ENCODE assay signal across 22 mouse cellular contexts in genomic region chr14:123966531-123966930, GRCm38 (mm10).
DNase-seq lines count a peak whose midpoint lies in the region; ATAC-seq and TF ChIP-seq lines count a peak whose summit lies in the region.
"Had no signal": no experiment of that assay in that cellular context is flagged by ENCODE, and none has a peak within 500 bp of the region (broad histone marks: within the 10 kb centered on the region; RNA-seq: fewer than 3 reads in every experiment).

No protein-coding gene starts in this region.

- no peaks in the 10 kb centered on the region for H3K36me3 ChIP-seq in forebrain, embryonic 13.5 days (ENCODE audit: poor library complexity, severe bottlenecking)
- no peaks in the 10 kb centered on the region for H3K36me3 ChIP-seq in forebrain, postnatal 0 days (ENCODE audit: insufficient read depth)
- H3K36me3 ChIP-seq in stomach, postnatal 0 days (ENCODE audit: control insufficient read depth, insufficient read depth, low read length) = no peaks in the 10 kb centered on the region
- H3K36me3 ChIP-seq in intestine, embryonic 16.5 days (ENCODE audit: control insufficient read depth, insufficient read depth, low read length) = no peaks in the 10 kb centered on the region
- H3K36me3 ChIP-seq: embryonic facial prominence, embryonic 13.5 days; intestine, embryonic 15.5 days; liver, embryonic 13.5 days; midbrain, embryonic 12.5 days had no signal

- 53% methylated on average over 2 of the region's 2 CpGs for WGBS in forebrain, embryonic 13.5 days
- 49% methylated on average over 2 of the region's 2 CpGs for WGBS in forebrain, postnatal 0 days
- 52% methylated on average over 2 of the region's 2 CpGs for WGBS in stomach, postnatal 0 days
- WGBS in intestine, embryonic 16.5 days = 59% methylated on average over 2 of the region's 2 CpGs

- ATAC-seq in forebrain, embryonic 13.5 days = 0 out of 2 replicates have a peak, but pooled peaks have one; percentile 16
- no peak for ATAC-seq in forebrain, postnatal 0 days
- ATAC-seq in stomach, postnatal 0 days (ENCODE audit: low FRiP score, low TSS enrichment) = no peak
- no peak for ATAC-seq in intestine, embryonic 16.5 days
- ATAC-seq: forebrain, embryonic 16.5 days; intestine, embryonic 15.5 days had no signal

- no peak overlapping the region for H3K4me3 ChIP-seq in forebrain, embryonic 13.5 days
- H3K4me3 ChIP-seq in forebrain, postnatal 0 days (ENCODE audit: low read depth, low read length) = no peak overlapping the region
- H3K4me3 ChIP-seq in stomach, postnatal 0 days (ENCODE audit: low read depth, low read length) = no peak overlapping the region
- no peak overlapping the region for H3K4me3 ChIP-seq in intestine, embryonic 16.5 days (ENCODE audit: low read length)
- H3K4me3 ChIP-seq: embryonic facial prominence, embryonic 13.5 days; intestine, embryonic 15.5 days; liver, embryonic 13.5 days; midbrain, embryonic 12.5 days had no signal

- H3K9ac ChIP-seq in forebrain, embryonic 13.5 days = no peak overlapping the region
- H3K9ac ChIP-seq in forebrain, postnatal 0 days = no peak overlapping the region
- no peak overlapping the region for H3K9ac ChIP-seq in stomach, postnatal 0 days (ENCODE audit: low read length)
- no peak overlapping the region for H3K9ac ChIP-seq in intestine, embryonic 16.5 days (ENCODE audit: low read depth, low read length)
- H3K9ac ChIP-seq: embryonic facial prominence, embryonic 13.5 days; hindbrain, embryonic 14.5 days; intestine, embryonic 15.5 days; liver, embryonic 13.5 days; midbrain, embryonic 12.5 days had no signal

- no peaks in the 10 kb centered on the region for H3K9me3 ChIP-seq in forebrain, embryonic 13.5 days (replicated peaks)
- no peaks in the 10 kb centered on the region for H3K9me3 ChIP-seq in forebrain, postnatal 0 days (ENCODE audit: low read length)
- no peaks in the 10 kb centered on the region for H3K9me3 ChIP-seq in stomach, postnatal 0 days (ENCODE audit: control insufficient read depth, low read length)
- no peaks in the 10 kb centered on the region for H3K9me3 ChIP-seq in intestine, embryonic 16.5 days (ENCODE audit: control insufficient read depth, low read length)
- H3K9me3 ChIP-seq: embryonic facial prominence, embryonic 13.5 days; intestine, embryonic 15.5 days; liver, embryonic 13.5 days; midbrain, embryonic 12.5 days had no signal

- no peak overlapping the region for H3K27ac ChIP-seq in forebrain, embryonic 13.5 days
- no peak overlapping the region for H3K27ac ChIP-seq in forebrain, postnatal 0 days (ENCODE audit: low read depth, low read length)
- no peak overlapping the region for H3K27ac ChIP-seq in stomach, postnatal 0 days (replicated peaks)
- H3K27ac ChIP-seq in intestine, embryonic 16.5 days (ENCODE audit: low read length) = no peak overlapping the region
- H3K27ac ChIP-seq: embryonic facial prominence, embryonic 13.5 days; hindbrain, embryonic 14.5 days; intestine, embryonic 15.5 days; liver, embryonic 13.5 days; midbrain, embryonic 12.5 days had no signal

- no peak for DNase-seq in forebrain, postnatal 0 days
- peak; percentile 34 for DNase-seq in A20 (ENCODE audit: low read depth, low spot score)
- peak; percentile 33 for DNase-seq in cerebellum, adult 11 months
- peak; percentile 60 for DNase-seq in cerebellum, adult 9-11 months
- no peak for DNase-seq in kidney, adult 11 months
- no peak for DNase-seq in stomach, postnatal 0 days (ENCODE audit: low spot score)
- DNase-seq: adrenal gland, adult 2 months; B cell, adult 2 months; gastrocnemius, postnatal 25 days; kidney, postnatal 36 days; liver, embryonic 13.5 days; lung, adult 2 months; lung, postnatal 14 days; right cerebral cortex, postnatal 25 days; thymus, postnatal 14 days had no signal

- TF ChIP-seq EP300 in stomach, postnatal 0 days (optimal IDR thresholded peaks at IDR 0.05) = no peak

- H3K4me2 ChIP-seq in forebrain, embryonic 13.5 days = no peak overlapping the region
- H3K4me2 ChIP-seq in forebrain, postnatal 0 days (ENCODE audit: low read depth) = no peak overlapping the region
- H3K4me2 ChIP-seq in stomach, postnatal 0 days (replicated peaks; ENCODE audit: low read depth) = no peak overlapping the region
- no peak overlapping the region for H3K4me2 ChIP-seq in intestine, embryonic 16.5 days (ENCODE audit: low read depth, low read length)
- H3K4me2 ChIP-seq: embryonic facial prominence, embryonic 13.5 days; hindbrain, embryonic 14.5 days; intestine, embryonic 15.5 days; liver, embryonic 13.5 days; midbrain, embryonic 12.5 days had no signal

- TF ChIP-seq CTCF in forebrain, postnatal 0 days (IDR thresholded peaks at IDR 0.05; ENCODE audit: low read depth) = no peak
- no peak for TF ChIP-seq CTCF in stomach, postnatal 0 days (IDR thresholded peaks at IDR 0.05; ENCODE audit: low read depth)

- H3K4me1 ChIP-seq in forebrain, embryonic 13.5 days = no peaks in the 10 kb centered on the region
- H3K4me1 ChIP-seq in forebrain, postnatal 0 days (ENCODE audit: insufficient read depth) = no peaks in the 10 kb centered on the region
- H3K4me1 ChIP-seq in stomach, postnatal 0 days (replicated peaks; ENCODE audit: control insufficient read depth, insufficient read depth) = no peaks in the 10 kb centered on the region
- no peaks in the 10 kb centered on the region for H3K4me1 ChIP-seq in intestine, embryonic 16.5 days (ENCODE audit: control insufficient read depth, insufficient read depth, low read length)
- H3K4me1 ChIP-seq: embryonic facial prominence, embryonic 13.5 days; intestine, embryonic 15.5 days; liver, embryonic 13.5 days; midbrain, embryonic 12.5 days had no signal

- H3K27me3 ChIP-seq in forebrain, embryonic 13.5 days = no peaks in the 10 kb centered on the region
- H3K27me3 ChIP-seq in forebrain, postnatal 0 days (ENCODE audit: insufficient read depth, low read length) = no peaks in the 10 kb centered on the region
- no peaks in the 10 kb centered on the region for H3K27me3 ChIP-seq in stomach, postnatal 0 days (ENCODE audit: control insufficient read depth, insufficient read depth, low read length)
- no peaks in the 10 kb centered on the region for H3K27me3 ChIP-seq in intestine, embryonic 16.5 days (replicated peaks; ENCODE audit: control insufficient read depth, insufficient read depth, low read length)
- H3K27me3 ChIP-seq: embryonic facial prominence, embryonic 13.5 days; intestine, embryonic 15.5 days; liver, embryonic 13.5 days; midbrain, embryonic 12.5 days had no signal

Comparison
In these comparisons a context has a peak if more than half of its experiments do, and no peak if none do; other contexts are left out.
1. DNase-seq: peak in A20 (single experiment), cerebellum, adult 11 months (single experiment) and cerebellum, adult 9-11 months (single experiment); none in forebrain, postnatal 0 days (single experiment), kidney, adult 11 months (single experiment) and stomach, postnatal 0 days (single experiment).